Mouse (Mus musculus) MEL (cell line): ENCODE results near the gene Pdlim5. TPM values are rescaled to one million over a fixed set of nuclear protein-coding genes. Genes with fewer than 3 reads are reported as not detected.

Experiments used
- DNase-seq: peaks from one replicate; pipeline ENCODE4 v3.0.0; 2011; ENCODE audit warnings: low read depth, low spot score
- H3K27ac ChIP-seq: 2 replicates; pipeline ENCODE4 v1.5.1; 2012; ENCODE audit warnings: low read depth, mild to moderate bottlenecking, control low read depth, low read length, moderate library complexity; ENCODE audit not compliant: control insufficient read depth
- H3K27me3 ChIP-seq, 2 experiments: fragments of 150-350 bp in 1 of 2; sonication (generic) in 1 of 2; 2 replicates each; pipeline ENCODE4 v1.6.1; 2012; ENCODE audit warnings: low read length in 2 of 2, mild to moderate bottlenecking in 2 of 2, improper control_type of control experiment in 1 of 2, moderate library complexity in 1 of 2; ENCODE audit not compliant: insufficient read depth in 2 of 2, control insufficient read depth in 1 of 2
- H3K36me3 ChIP-seq, 2 experiments: 2 replicates each; pipeline ENCODE4 v1.6.1; 2012 to 2014; ENCODE audit warnings: low read length in 2 of 2, improper control_type of control experiment in 1 of 2, inconsistent platforms in 1 of 2, mild to moderate bottlenecking in 1 of 2; ENCODE audit not compliant: insufficient read depth in 2 of 2, control insufficient read depth in 1 of 2
- H3K4me1 ChIP-seq, 2 experiments: fragments of 150-350 bp in 1 of 2; sonication (generic) in 1 of 2; 2 replicates each; pipeline ENCODE4 v1.6.1; 2012; ENCODE audit warnings: low read length in 2 of 2, improper control_type of control experiment in 1 of 2, mild to moderate bottlenecking in 1 of 2; ENCODE audit not compliant: insufficient read depth in 2 of 2, control insufficient read depth in 1 of 2
- H3K4me3 ChIP-seq, 2 experiments: fragments of 150-350 bp in 1 of 2; sonication (generic) in 1 of 2; 2 replicates each; pipeline ENCODE4 v1.5.1; 2012; ENCODE audit warnings: low read depth in 2 of 2, low read length in 2 of 2, mild to moderate bottlenecking in 2 of 2, moderate library complexity in 2 of 2, control low read depth in 1 of 2, improper control_type of control experiment in 1 of 2; ENCODE audit not compliant: control insufficient read depth in 1 of 2, insufficient read depth in 1 of 2
- H3K79me2 ChIP-seq: 2 replicates; pipeline ENCODE4 v1.6.1; 2012; ENCODE audit warnings: mild to moderate bottlenecking, low read length, moderate library complexity; ENCODE audit not compliant: control insufficient read depth, poor library complexity, insufficient read depth
- H3K9ac ChIP-seq: 2 replicates; pipeline ENCODE4 v1.6.1; 2012; ENCODE audit warnings: low read depth, mild to moderate bottlenecking, control low read depth, low read length, moderate library complexity; ENCODE audit not compliant: control insufficient read depth, poor library complexity, severe bottlenecking
- H3K9me3 ChIP-seq: fragments of 150-350 bp; sonication (generic); replicated peaks from 2 replicates; pipeline ENCODE4 v1.6.1; 2012; ENCODE audit warnings: mild to moderate bottlenecking, low read length, improper control_type of control experiment, moderate library complexity; ENCODE audit not compliant: insufficient read depth
- BHLHE40 ChIP-seq: IDR thresholded peaks from 2 replicates; pipeline ENCODE4 v1.6.1; 2012; ENCODE audit warnings: low read depth, mild to moderate bottlenecking, inconsistent platforms, low read length, improper control_type of control experiment, borderline replicate concordance
- ELF1 ChIP-seq: IDR thresholded peaks from 2 replicates; pipeline ENCODE4 v1.6.1; 2014; ENCODE audit warnings: low read depth, mild to moderate bottlenecking, inconsistent platforms, low read length, improper control_type of control experiment, moderate library complexity
- EP300 ChIP-seq, 2 experiments: IDR thresholded peaks; 2 replicates each; pipeline ENCODE4 v1.6.1; 2011; ENCODE audit warnings: improper control_type of control experiment in 2 of 2, low read length in 2 of 2, low read depth in 1 of 2, mild to moderate bottlenecking in 1 of 2
- GATA1 ChIP-seq: IDR thresholded peaks from 2 replicates; pipeline ENCODE4 v1.6.1; 2011; ENCODE audit warnings: low read depth, low read length, improper control_type of control experiment
- HCFC1 ChIP-seq: IDR thresholded peaks from 2 replicates; pipeline ENCODE4 v1.6.1; 2012; ENCODE audit warnings: low read depth, mild to moderate bottlenecking, inconsistent platforms, low read length, improper control_type of control experiment, moderate library complexity
- MAFK ChIP-seq: IDR thresholded peaks from 2 replicates; pipeline ENCODE4 v1.6.1; 2011; ENCODE audit warnings: low read depth, mild to moderate bottlenecking, low read length, improper control_type of control experiment, borderline replicate concordance
- MAX ChIP-seq: IDR thresholded peaks from 2 replicates; pipeline ENCODE4 v1.6.1; 2011; ENCODE audit warnings: low read length, improper control_type of control experiment
- MXI1 ChIP-seq: IDR thresholded peaks from 2 replicates; pipeline ENCODE4 v1.6.1; 2011; ENCODE audit warnings: mild to moderate bottlenecking, low read depth, low read length, improper control_type of control experiment
- NRF1 ChIP-seq: IDR thresholded peaks from 2 replicates; pipeline ENCODE4 v1.6.1; 2014; ENCODE audit warnings: low read depth, mild to moderate bottlenecking, inconsistent platforms, low read length, improper control_type of control experiment, moderate library complexity; ENCODE audit not compliant: poor library complexity, insufficient read depth, severe bottlenecking
- POLR2A ChIP-seq, 2 experiments: IDR thresholded peaks; 2 replicates each; pipeline ENCODE4 v1.6.1; 2011 to 2012; ENCODE audit warnings: low read length in 2 of 2, mild to moderate bottlenecking in 2 of 2, control low read depth in 1 of 2, improper control_type of control experiment in 1 of 2, low read depth in 1 of 2, moderate library complexity in 1 of 2; ENCODE audit not compliant: control insufficient read depth in 1 of 2, insufficient read depth in 1 of 2, poor library complexity in 1 of 2
- POLR2AphosphoS2 ChIP-seq: IDR thresholded peaks from 2 replicates; pipeline ENCODE4 v1.6.1; 2011; ENCODE audit warnings: low read length, improper control_type of control experiment
- RCOR1 ChIP-seq: IDR thresholded peaks from 2 replicates; pipeline ENCODE4 v1.6.1; 2012; ENCODE audit warnings: low read depth, mild to moderate bottlenecking, inconsistent platforms, low read length, improper control_type of control experiment
- SIN3A ChIP-seq: IDR thresholded peaks from 2 replicates; pipeline ENCODE4 v1.6.1; 2012; ENCODE audit warnings: low read length, improper control_type of control experiment, inconsistent platforms
- SMC3 ChIP-seq: IDR thresholded peaks from 2 replicates; pipeline ENCODE4 v1.6.1; 2011; ENCODE audit warnings: low read depth, low read length, improper control_type of control experiment
- TAL1 ChIP-seq: IDR thresholded peaks from 2 replicates; pipeline ENCODE4 v1.6.1; 2012; ENCODE audit warnings: mild to moderate bottlenecking, inconsistent platforms, low read length, moderate library complexity, mixed read lengths
- TBP ChIP-seq: IDR thresholded peaks from 2 replicates; pipeline ENCODE4 v1.8.0; 2011; ENCODE audit warnings: low read depth, low read length, improper control_type of control experiment
- TCF12 ChIP-seq: IDR thresholded peaks from 2 replicates; pipeline ENCODE4 v1.6.1; 2014; ENCODE audit warnings: low read depth, mild to moderate bottlenecking, inconsistent platforms, low read length, improper control_type of control experiment, moderate library complexity
- UBTF ChIP-seq: IDR thresholded peaks from 2 replicates; pipeline ENCODE4 v1.6.1; 2012; ENCODE audit warnings: low read depth, mild to moderate bottlenecking, inconsistent platforms, low read length, improper control_type of control experiment, moderate library complexity, borderline replicate concordance; ENCODE audit not compliant: insufficient read depth
- USF2 ChIP-seq, 2 experiments: IDR thresholded peaks; 2 replicates each; pipeline ENCODE4 v1.6.1; 2011 to 2012; ENCODE audit warnings: improper control_type of control experiment in 2 of 2, low read length in 2 of 2, borderline replicate concordance in 1 of 2, inconsistent platforms in 1 of 2, low read depth in 1 of 2, mild to moderate bottlenecking in 1 of 2; ENCODE audit not compliant: insufficient read depth in 1 of 2
- ZC3H11A ChIP-seq: IDR thresholded peaks from 2 replicates; pipeline ENCODE4 v1.6.1; 2012; ENCODE audit warnings: low read depth, mild to moderate bottlenecking, inconsistent platforms, low read length, improper control_type of control experiment
- ZNF384 ChIP-seq: IDR thresholded peaks from 2 replicates; pipeline ENCODE4 v1.6.1; 2012; ENCODE audit warnings: low read depth, mild to moderate bottlenecking, inconsistent platforms, low read length, improper control_type of control experiment
- polyA plus RNA-seq, 2 experiments: library from polyadenylated mRNA; stranded (reverse) in 1 of 2; unstranded in 1 of 2; fragments of >175 nt in 1 of 2; fragments of >200 nt in 1 of 2; gene quantifications; 2 replicates each; pipeline versions ENCODE4 v1.2.1 to v1.2.4; 2012; ENCODE audit warnings: low replicate concordance in 2 of 2, low read depth in 1 of 2; ENCODE audit not compliant: insufficient read length in 2 of 2, insufficient read depth in 1 of 2, missing spikeins in 1 of 2
- total RNA-seq: library from RNA; depleted of rRNA; stranded (reverse); fragments of 300-350 nt; gene quantifications from 2 replicates; pipeline ENCODE4 v1.2.3, GENCODE M21; 2012

The Pdlim5 gene
- total and polyA plus RNA-seq, 3 experiments, result 8.7 to 9.9 TPM; not detected in 1

DNA sequence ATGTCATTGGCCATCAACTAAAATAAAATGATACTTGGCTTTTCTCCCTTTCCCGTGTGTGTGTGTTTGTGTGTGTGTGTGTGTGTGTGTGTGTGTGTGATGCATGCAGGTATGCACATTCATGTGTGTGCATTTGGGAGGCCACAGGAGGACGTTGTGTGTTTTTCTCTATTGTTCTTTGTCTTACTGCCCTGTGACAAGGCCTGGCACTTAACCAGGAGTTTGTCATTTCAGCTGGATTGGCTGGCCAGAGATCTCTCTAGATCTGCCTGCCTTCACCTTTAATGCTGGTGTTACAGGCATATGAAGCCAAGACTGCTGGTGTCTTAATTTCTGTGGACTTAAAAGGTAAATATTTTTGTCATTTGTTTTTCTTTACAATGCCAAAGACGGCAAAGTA lies 22.5 kb upstream of the Pdlim5 start:
- no peaks in the 10 kb centered on the region for H3K27me3 ChIP-seq
- no peaks in the 10 kb centered on the region for H3K9me3 ChIP-seq
- no peaks in the 10 kb centered on the region for H3K4me1 ChIP-seq
- no peak overlapping the region for H3K4me3 ChIP-seq
- no peaks in the 10 kb centered on the region for H3K79me2 ChIP-seq
- no peak for DNase-seq
- no peaks in the 10 kb centered on the region for H3K36me3 ChIP-seq
- TF ChIP-seq ZNF384 (no peak), GATA1 (no peak), USF2 (IDR thresholded peaks at IDR 0.05; ENCODE audit: borderline replicate concordance in 1 of 2, insufficient read depth in 1 of 2, low read depth in 1 of 2, low read length in 2 of 2) (no peak), SMC3 (no peak), EP300 (IDR thresholded peaks at IDR 0.05; ENCODE audit: low read depth in 1 of 2, low read length in 2 of 2) (no peak), MXI1 (no peak), MAFK (no peak), BHLHE40 (no peak), POLR2AphosphoS2 (no peak), ZC3H11A (no peak), TCF12 (no peak)
- no peak overlapping the region for H3K9ac ChIP-seq
- H3K27ac ChIP-seq, result no peak overlapping the region

DNA sequence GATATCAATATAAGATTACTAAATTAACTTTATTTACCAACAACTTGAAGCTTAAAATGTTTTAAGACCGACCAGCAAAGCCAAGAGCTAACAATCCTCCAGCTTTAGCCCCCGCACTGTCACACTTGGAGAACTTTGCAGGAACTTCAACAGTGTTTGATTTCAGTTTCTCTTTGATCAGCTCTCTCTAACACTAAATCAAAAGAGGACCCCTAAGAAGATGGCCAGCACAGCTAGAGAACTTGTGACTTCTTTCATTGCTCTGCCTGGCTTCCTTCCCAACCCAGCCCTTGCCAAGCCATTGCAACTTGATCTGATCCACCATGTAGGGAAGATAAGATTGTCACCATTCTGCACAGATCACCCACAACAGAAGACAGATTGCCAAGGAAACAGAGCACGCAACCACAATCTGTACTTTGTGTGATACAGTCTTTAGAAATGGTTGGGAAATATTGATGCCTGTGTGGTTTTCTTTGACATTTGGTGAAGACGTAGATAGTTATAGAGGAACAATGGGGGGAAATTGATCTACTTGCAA lies 17.9 kb upstream of the Pdlim5 start:
- DNase-seq, result no peak
- no peaks in the 10 kb centered on the region for H3K9me3 ChIP-seq
- H3K36me3 ChIP-seq, result no peaks in the 10 kb centered on the region
- no peaks in the 10 kb centered on the region for H3K27me3 ChIP-seq
- no peak overlapping the region for H3K27ac ChIP-seq
- TF ChIP-seq NRF1, result no peak
- TF ChIP-seq TBP, result no peak
- TF ChIP-seq ZNF384, result no peak
- TF ChIP-seq ELF1, result no peak
- H3K9ac ChIP-seq, result no peak overlapping the region
- H3K79me2 ChIP-seq, result no peaks in the 10 kb centered on the region
- no peaks in the 10 kb centered on the region for H3K4me1 ChIP-seq
- H3K4me3 ChIP-seq, result no peak overlapping the region

DNA sequence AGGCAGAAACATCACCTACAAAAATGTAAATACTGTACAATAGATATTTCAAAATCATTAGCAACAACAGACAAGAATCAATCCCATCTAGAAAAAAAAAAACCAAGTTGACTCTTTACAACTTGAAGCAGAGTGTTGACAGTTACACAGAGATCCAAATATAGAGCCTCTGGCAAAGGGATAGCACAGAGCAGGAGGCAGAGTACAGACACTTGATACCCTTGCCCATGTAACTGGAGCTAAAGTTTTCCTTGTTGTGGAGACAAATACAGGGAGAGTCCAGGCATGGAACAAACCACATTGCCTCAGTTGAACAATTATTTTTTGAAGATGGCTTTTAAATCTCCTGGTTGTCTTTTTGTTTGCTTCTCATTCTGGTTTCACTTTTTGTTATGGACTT lies 15.4 kb upstream of the Pdlim5 start:
- Histone ChIP-seq H3K9me3 (no peaks in the 10 kb centered on the region), H3K4me1 (no peaks in the 10 kb centered on the region), H3K27ac (no peak overlapping the region), H3K36me3 (no peaks in the 10 kb centered on the region), H3K9ac (no peak overlapping the region), H3K4me3 (no peak overlapping the region), H3K27me3 (no peaks in the 10 kb centered on the region), H3K79me2 (no peaks in the 10 kb centered on the region)
- no peak for TF ChIP-seq RCOR1
- TF ChIP-seq MAFK, result no peak
- no peak for TF ChIP-seq TAL1
- no peak for TF ChIP-seq TBP
- TF ChIP-seq HCFC1, result no peak
- TF ChIP-seq SIN3A, result no peak
- no peak for TF ChIP-seq UBTF
- no peak for TF ChIP-seq MAX
- no peak for TF ChIP-seq POLR2A (IDR thresholded peaks at IDR 0.05; ENCODE audit: control insufficient read depth in 1 of 2, insufficient read depth in 1 of 2, low read depth in 1 of 2, low read length in 2 of 2, poor library complexity in 1 of 2)
- no peak for DNase-seq
